Mouse (Mus musculus): ENCODE measurements around the gene Gspt1.
A peak's percentile ranks its signal among the peaks of the same experiment; 100 is the strongest.
"Not testable (repeated sequence)": the region's sequence is repeated elsewhere in the genome, so short reads cannot be mapped to it uniquely, and the experiment has no call there.

Gspt1 gene

DNA sequence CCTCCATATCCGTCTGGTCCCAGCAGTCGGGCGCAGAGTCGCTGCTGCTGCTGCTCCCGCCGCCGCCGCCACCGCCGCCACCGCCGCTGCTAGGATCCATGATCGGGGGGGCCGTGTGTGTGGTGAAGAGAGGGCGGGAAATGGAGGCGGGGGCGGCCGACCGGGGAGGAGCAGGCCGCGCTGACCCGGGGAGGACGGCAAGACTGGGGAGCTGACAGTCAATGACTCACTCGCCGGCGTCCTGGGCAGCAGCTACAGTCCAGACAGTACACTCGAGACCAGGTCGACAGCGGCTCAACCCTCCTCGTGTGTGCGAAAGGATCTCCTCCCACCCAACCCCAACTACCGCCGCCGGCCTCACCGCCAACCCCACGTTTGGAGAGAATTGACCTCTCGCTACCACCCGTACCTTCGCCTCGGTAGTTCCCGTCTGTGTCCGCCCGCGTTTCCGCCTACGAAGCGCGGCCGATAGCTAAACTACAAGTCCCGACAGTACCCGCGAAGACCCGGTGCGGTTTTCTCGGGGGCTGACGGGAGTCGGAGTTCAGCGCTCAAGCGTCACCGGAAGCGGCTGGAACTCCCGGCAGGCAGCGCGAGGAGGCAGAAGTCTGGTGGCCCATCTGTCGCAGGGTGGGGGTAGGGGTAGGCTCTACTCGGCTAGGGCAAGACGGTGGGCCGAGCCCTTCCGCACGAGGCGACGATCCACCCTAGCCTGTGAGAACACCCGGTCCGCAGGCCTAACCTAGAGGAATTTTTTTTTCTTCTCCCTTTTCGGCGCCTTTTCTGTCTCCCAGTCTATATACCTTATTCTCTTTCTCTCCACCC, at the start of gene Gspt1:
Gspt1 (minus strand) TSS at position 428 of the 825 bp plus-strand sequence.
- peak; percentile 97 for DNase-seq (ENCODE audit: low read depth)

DNA sequence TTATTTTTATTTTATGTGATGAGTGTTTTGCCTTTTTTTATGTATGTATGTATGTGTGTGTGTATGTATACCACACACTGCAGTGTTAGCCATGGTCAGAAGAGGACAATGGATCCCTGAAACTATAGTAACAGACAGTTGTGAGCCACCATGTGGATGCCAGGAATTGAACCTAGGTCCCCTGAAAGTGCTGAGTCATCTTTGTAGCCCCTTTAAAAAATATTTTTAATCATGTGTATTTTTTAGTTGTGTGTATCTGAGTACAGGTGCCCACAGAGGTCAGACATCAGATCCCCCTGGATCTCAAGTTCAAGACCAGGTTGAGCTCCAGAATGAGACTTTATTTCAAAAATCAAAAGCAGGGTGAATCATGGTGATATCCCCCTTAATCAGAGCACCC, 49.6 kb upstream of the Gspt1 start:
- DNase-seq (ENCODE audit: low read depth), result no peak

DNA sequence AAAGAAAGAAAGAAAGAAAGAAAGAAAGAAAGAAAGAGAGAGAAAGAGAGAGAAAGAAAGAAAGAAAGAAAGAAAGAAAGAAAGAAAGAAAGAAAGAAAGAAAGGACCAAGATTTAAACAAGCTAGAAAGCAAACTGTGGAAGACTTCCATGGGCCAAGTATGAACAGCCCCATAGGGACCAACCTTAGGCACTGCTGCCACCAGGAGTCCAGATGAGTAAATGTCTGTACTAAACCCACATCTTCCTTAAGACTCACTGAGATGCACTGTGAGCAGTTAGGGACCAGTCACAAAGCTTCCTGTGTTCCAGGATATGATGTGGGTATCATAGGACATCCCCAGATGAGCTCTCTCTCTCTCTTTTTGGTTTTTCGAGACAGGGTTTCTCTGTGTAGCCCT, 43.6 kb upstream of the Gspt1 start:
- peak; percentile 26 for DNase-seq (ENCODE audit: low read depth)

DNA sequence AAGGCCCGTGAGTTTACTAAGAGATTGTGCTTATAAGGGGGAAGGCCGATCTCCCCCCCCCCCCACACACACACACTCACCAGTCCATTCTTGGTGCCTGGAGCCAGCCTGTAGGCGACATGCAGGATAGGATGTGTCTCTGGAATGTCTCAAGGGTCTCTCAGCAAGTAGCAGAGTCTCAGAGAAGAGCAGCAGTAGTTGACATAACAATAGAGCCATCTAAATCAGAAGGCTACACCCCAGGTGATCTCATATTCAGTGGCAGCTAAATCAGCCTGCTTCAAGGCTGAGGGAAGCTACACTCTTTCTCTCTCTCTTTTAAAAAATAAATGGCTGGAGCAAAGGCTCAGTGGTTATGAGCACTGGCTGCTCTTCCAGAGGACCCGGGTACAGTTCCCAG, 41.5 kb upstream of the Gspt1 start:
- not testable (repeated sequence) for DNase-seq (ENCODE audit: low read depth)

DNA sequence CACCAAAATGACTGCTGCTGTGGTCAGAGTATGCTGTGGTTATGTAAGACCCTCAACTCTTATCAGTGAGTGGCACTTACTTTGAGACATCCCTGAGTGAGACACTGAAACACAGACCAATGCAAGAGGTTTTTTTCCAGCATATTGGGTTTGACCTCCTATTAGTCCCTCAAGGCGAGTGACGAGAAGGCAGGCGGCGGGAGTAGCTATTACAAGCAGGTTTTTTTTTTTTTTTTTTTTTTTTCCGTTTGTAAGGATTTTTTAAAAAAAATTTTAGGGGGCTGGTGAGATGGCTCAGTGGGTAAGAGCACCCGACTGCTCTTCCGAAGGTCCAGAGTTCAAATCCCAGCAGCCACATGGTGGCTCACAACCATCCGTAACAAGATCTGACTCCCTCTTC, 34.7 kb upstream of the Gspt1 start:
- DNase-seq (ENCODE audit: low read depth), result not testable (repeated sequence)

DNA sequence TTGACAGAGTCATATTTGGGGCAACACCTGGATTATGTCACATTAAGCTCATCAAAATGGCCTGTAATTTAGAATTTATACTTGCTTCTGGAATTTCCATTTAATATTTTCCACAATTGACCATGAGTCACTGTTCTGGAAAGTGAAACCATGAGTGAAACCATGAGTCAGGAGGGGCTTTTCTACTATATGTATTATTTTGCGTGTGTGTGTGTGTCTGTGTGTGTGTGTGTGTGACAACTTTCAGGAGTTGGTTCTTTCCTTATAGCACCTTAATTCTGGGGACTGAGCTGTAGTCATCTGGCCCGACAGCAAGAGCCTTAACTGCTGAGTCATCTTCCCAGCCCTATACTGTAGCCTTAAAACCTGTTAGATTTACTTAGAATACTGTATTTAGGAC, 31.8 kb upstream of the Gspt1 start:
- DNase-seq (ENCODE audit: low read depth), result no peak

DNA sequence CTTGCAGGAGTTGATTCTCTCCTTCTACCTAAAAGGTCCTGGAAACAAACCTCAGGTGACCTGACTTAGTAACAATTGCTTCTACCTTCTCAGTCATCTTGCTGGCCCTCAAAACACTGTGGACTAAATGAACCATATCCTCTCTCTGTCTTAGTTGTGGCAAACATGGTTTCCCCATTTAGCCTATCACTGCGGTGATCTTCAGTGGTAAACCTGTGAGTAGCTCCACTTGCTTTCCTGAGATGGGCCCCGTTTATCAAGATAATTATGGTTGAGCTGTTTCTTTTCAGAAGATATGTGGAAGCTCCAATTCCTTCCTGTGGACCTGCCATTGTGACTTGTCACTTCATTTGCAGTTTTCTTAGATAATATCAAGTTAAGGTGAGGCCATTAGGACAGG, 30.8 kb upstream of the Gspt1 start:
- DNase-seq (ENCODE audit: low read depth), result no peak

DNA sequence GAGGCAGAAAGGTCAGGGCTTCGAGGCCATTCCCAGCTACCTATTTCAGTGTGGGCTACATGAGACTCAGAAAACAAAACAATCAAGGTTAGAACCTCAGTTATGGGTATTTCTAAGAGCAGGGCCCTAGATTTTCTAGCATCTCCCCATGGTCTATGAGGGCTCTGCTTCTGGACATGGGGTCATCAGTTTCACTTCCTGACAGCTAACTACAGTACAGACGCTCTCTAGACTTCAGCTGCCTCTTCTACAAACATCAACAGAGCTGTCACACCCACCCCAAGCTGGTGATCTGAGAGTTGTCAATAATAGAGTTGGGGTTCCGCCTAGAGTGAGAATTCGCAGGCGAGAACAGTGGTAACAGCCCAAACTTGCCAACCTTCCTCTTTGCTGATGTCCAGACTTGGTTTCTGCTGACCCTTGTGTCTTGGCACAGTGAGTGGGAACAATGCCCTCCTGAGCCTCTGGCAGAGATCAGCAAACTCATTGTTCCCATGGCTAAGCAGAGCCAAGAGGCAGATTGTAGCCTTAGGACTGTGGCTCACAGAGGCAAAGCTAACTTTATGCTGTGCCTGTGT, 28.6 kb upstream of the Gspt1 start:
- DNase-seq (ENCODE audit: low read depth), result no peak

DNA sequence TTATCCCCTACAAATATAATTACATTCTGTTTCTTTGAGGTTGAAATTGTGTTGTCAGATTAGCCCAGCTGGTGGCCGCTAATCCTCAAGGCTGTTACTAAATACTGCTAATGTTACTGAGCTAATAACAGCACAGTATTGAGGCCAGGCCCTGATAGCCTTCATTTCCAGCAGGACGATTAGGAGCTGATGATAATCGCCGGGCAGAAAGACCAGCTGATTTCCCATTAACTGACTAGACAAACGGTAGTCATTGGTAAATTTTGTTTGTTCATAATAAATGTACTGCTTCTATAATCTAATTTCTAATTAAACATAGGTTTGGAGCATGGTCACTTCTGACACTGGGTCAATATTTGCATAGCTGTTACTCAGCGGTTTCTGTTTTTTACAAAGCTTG, 24.7 kb upstream of the Gspt1 start:
- DNase-seq (ENCODE audit: low read depth), result no peak

DNA sequence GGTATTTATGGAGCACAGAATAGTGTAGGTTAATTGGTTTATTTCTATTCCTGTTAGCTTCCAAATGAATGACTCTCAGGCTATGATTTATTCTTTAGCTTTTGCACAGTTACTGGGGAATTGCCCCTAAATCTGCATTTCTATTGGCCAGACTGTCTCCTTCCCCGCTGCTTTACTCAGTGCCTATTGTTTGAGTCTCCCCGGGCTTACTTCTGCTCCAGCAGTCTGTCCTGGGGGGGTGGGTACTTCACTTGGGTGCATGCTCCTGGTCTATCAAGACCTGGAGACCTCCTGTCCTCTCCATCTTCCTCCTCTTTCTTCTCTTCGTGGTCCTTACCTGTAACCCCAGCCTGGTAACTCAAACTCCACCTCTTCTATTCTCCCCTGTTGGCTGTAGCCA, 22.8 kb upstream of the Gspt1 start:
- no peak for DNase-seq (ENCODE audit: low read depth)

DNA sequence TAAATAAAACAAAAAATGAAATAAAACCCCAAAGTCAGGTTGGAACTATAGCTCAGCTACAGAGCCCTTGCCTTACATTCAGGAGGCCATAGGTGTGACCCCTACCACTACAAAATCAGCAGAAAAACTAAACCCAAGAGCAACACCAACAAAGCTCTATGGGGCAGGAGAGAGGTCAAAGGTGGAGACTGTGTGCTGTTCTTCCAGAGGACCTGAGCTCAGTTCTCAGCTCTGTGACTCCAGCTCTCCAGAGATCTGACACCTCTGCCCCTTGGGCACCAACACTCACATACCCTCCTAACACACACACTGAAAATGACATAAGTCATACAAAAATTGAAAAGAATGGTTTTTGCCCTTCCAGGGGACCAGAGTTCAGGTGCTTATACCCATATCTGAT, 16.9 kb upstream of the Gspt1 start:
- no peak for DNase-seq (ENCODE audit: low read depth)

DNA sequence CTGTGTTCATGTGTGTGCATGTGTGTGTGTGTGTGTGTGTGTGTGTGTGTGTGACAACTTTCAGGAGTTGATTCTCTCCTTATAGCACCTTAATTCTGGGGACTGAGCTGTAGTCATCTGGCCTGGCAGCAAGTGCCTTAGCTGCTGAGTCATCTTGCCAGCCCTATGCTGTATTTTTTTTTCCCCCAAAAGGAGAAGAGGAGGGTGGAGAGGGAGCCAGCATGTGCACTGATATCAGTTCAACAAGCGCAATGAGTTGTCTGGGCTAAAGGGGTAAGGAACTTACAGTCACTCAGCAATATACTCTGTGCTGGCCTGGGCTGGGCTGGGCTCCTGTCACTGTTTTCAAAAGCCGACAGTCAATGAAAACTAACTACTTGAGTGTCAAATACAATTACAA, 16.5 kb upstream of the Gspt1 start:
- DNase-seq (ENCODE audit: low read depth), result no peak

DNA sequence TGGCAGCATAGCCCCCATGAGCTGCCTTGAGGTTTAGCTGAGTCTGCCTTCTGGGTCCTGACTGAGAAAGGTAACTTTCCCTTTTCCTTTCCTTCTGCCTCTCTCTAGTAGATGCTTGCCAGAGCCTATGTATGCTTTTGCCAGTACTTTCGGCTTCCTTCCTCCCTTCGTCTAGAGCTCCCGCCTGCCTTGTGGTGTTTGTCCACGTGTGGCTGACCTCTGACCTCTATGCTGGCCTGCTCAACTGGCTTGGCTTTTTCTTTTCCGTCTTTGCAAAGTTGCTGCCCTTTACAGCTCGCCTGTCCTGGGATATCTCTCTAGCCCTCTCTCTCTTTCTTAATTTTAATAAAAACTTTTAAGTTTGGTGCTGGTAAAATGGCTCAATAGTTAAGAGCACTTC, 15.7 kb upstream of the Gspt1 start:
- no peak for DNase-seq (ENCODE audit: low read depth)

DNA sequence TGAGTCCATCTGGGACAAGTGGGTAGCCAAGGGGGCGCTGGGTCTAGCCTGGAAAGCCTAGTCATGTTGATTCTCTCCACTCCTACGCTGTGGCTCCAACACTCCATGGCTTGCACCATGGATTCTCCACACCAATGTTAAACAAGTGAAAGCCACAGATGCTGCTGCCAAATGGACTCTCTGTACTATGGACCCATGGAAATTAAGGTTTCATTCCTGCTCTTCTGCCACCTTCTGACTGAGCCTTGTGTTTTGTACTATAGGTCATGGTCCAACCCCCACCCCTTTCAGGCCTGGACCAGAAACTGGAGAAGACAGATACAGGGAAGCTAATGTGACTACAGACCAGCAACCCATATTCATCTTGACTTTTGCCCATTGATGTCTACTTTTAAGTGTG, 12.4 kb upstream of the Gspt1 start:
- no peak for DNase-seq (ENCODE audit: low read depth)

DNA sequence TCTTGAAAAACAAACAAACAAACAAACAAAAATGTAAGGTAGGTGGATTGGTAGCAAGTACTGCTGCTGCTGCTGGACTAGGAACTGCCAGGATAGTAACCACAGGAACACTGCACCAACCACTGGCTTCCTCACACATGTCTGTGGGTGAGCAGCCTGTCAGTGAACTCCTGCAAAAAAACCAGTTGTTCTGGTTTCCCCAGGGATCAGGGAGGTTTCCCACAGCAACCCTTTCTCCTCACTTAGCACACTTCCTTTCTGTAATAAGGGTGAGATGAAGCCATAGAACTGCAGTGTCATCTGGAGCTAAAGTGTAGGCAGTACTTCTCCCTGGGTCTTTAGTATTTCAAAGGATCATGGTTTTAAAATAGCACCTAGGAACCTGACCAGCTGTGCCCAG, 9.1 kb upstream of the Gspt1 start:
- DNase-seq (ENCODE audit: low read depth), result no peak

DNA sequence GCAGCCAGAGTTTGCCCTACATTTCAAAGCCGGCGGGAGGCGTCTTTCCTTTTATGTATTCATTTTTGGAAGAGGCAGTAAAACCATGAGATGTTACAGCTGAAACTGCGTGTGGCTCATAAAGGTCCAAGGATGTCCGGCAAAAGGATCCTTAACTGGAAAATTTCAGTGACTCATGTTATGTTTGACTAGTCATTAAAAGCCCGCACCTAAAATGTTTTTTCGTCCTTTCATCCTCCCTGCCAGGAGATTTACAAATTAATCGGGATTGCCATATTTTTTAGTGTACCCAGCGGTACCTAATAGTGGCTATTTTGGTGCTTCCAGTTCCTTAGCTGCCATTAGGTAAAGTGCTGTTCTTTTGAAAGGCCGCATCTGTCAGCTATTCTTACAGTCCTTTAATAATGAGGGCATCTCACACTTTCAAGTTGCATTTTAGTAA, 619 bp upstream of the Gspt1 start:
- DNase-seq (ENCODE audit: low read depth), result no peak

DNA sequence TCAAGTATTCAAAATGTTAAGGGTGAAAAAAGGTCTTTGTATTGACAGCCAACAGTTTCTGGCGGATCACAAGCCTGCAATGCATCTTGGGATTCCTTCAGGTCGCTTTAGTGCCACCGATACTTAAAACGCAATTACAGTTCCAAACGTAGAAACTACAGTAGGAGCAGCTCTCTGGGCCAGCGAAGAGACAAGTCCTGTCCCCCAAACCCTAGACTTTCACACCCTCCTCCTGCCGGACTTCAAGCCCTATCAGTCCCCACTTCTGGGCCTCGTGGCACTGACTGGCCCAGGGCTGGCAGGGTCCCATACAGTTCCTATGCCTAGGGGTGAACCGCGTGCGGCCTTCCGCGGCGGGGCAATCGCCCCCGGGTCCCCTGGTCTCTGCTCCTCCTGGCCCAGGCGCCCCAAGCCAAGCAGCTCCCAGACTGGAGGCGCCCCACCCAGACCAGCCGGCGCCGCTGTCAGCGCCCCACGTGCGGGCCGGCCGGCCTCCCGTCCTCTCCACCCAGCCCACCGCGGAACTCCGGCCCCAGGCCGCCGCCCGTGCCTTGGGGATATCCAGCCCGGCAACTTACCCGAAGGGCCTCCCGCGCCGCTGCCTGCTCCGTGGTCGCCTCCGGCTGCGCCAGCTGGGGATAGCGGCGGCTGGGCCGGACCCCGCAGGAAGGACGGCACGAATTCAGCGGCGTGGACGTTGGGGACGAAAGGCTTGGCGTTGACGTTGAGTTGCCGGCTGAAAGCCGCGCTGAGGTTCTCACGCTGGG, 877 bp downstream of the Gspt1 start:
- peak; percentile 71 for DNase-seq (ENCODE audit: low read depth)

DNA sequence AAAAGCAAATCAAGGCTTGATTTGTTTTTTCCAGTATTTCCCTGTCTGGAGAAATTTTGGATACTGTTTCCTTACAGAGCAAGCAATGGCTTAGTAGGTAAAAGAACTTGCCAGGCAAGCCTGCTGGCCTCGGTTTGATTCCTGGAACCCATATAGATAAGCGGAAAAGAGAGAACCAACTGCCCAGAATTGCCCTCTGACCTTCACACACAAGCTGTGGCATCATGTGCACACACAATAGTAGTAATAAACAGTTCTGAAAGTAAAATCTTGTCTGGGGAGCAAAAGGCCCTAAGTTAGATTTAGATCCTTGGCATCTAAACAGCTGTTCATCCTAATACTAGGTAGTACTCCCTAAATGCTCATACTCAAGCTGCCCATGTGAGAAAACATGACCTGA, 6.3 kb downstream of the Gspt1 start:
- DNase-seq (ENCODE audit: low read depth), result no peak

DNA sequence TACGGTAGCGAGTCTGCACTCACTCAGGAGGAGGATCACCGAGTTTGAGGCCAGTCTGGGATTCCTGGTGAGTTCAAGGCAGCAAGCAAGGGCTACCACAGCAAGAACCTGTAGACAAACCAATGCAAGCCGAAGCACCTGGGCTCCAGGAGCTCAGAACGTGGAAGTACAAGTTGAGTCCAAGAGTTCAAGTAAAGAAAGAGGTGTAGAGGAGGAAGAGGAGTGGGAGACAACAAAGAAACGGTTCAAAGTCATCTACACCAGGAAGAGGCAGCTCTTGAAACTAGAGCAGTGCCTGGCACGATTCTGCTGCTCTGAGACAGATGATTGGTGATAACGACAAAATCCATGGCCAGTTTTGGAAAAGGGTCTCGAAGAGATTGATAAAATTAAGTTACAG, 8.4 kb downstream of the Gspt1 start:
- DNase-seq (ENCODE audit: low read depth), result no peak

DNA sequence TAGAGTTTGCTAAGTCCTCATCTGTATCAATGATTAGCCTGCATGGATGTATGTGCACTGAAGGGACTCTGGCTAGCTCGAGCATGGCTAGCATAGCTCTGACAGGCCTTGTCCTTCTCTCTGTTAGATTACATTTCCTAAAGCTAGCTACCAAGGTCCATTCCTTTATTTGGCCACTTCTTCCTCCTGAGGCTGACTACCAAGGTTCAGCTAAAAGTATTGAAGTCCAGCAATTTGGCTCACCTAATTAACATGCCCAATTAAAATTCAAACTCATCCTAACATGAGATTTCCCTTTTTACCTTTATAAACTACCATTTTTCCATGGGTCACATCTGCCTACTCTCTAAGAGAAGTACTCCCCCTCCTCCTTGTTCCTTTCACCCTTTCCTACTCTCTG, 11.7 kb downstream of the Gspt1 start:
- no peak for DNase-seq (ENCODE audit: low read depth)

DNA sequence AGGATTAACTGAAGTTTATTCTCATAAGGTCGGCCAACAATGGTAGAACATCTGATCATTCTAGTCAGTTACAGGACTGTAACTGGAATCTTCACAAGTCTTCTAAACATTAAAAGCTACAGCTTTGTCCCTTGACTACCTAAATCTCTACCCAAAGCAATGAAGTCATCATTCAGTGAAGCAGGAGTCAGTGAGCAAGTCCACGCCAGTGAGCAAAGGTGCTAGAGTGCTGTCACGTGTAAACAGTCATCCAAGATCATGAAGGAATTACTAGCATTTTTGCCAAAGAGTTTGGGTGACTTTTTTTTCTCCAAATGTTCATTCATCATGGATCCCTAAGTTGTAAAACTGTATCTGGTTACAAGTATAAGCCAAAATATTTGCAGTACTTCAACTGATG, 36.3 kb downstream of the Gspt1 start:
- DNase-seq (ENCODE audit: low read depth), result no peak

DNA sequence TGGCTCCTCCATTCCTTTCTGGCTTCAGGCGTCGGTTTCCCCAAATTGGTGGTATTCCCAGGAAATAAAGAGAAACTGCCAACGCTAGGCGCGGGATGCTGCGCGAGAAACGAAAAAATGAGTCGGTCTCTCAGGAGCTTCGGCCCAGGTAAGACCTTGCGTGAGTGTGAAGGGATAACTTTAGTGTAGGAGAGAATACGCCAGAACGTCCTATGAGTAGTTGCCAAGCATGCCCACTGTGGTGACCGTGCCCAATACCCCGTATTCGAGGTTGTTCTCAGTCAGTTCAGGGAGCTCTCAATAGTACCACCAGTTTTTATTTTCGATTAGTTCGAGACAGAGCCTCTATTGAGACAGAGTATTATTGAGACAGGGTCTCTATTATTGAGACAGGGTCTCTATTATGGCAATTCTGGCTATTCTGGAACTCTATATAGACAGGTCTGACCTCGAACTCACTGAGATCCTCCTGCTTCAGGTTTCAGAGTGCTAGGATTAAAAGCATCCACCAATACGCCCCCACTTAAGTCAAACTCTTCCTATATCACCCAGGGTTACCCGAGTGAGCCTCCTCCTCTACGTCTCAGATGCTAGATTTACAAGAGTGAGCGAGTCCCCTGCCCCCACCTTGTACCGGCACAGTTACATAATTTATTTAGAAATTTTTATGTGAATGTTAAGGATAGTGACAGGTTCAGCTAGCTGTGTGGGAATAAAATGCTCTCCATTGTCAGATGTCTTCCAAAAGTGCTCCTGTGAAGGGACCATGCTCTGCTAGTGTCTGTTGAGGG, 50.3 kb downstream of the Gspt1 start:
- peak; percentile 28 for DNase-seq (ENCODE audit: low read depth)
